Mouse (Mus musculus) heart, embryonic 13.5 days (tissue): ENCODE measurements around the gene AL607142.1. TPM values are rescaled to one million over a fixed set of nuclear protein-coding genes. Genes with fewer than 3 reads are reported as not detected.
A peak's percentile ranks its signal among the peaks of the same experiment; 100 is the strongest.

Experiments used
- ATAC-seq: fragments of 200-750 bp; cut with Nextera tagmentation; 2 replicates; pipeline ENCODE4 v1.8.0; 2017; ENCODE audit warnings: moderate TSS enrichment; ENCODE audit not compliant: insufficient number of reproducible peaks, low FRiP score, low TSS enrichment; ENCODE audit errors: extremely low read depth
- H3K27ac ChIP-seq: fragments of 300-500 bp; sonication (generic); replicated peaks from 2 replicates; pipeline ENCODE4 v1.5.1; 2015; ENCODE audit warnings: moderate library complexity, mild to moderate bottlenecking, inconsistent platforms
- H3K27me3 ChIP-seq: fragments of 300-500 bp; sonication (generic); replicated peaks from 2 replicates; pipeline ENCODE4 v1.6.1; 2015; ENCODE audit warnings: mild to moderate bottlenecking, inconsistent platforms
- H3K36me3 ChIP-seq: fragments of 300-500 bp; sonication (generic); 2 replicates; pipeline ENCODE4 v1.6.1; 2015; ENCODE audit warnings: mild to moderate bottlenecking, inconsistent platforms
- H3K4me1 ChIP-seq: fragments of 300-500 bp; sonication (generic); 2 replicates; pipeline ENCODE4 v1.6.1; 2015; ENCODE audit warnings: inconsistent platforms
- H3K4me2 ChIP-seq: fragments of 300-500 bp; sonication (generic); 2 replicates; pipeline ENCODE4 v1.6.1; 2015; ENCODE audit warnings: inconsistent platforms, mild to moderate bottlenecking, moderate library complexity
- H3K4me3 ChIP-seq: fragments of 300-500 bp; sonication (generic); 2 replicates; pipeline ENCODE4 v1.5.1; 2015; ENCODE audit warnings: moderate library complexity, mild to moderate bottlenecking, inconsistent platforms
- H3K9ac ChIP-seq: fragments of 300-500 bp; sonication (generic); 2 replicates; pipeline ENCODE4 v1.6.1; 2015; ENCODE audit warnings: inconsistent platforms, mild to moderate bottlenecking, moderate library complexity
- H3K9me3 ChIP-seq: fragments of 300-500 bp; sonication (generic); 2 replicates; pipeline ENCODE4 v1.6.1; 2016; ENCODE audit warnings: inconsistent platforms
- WGBS: fragments of 180-500 bp; shearing (Covaris S2); methylation state at CpG from one replicate; pipeline ENCODE4 v1.1.7; 2015; ENCODE audit warnings: mixed read lengths; 5-methylcytosine and 5-hydroxymethylcytosine counted together
- polyA plus RNA-seq: library from polyadenylated mRNA; unstranded; fragments of >200 nt; fragmentation: Nextera tagmentation; extraction: Ambion mirVana; gene quantifications from 2 replicates; pipeline ENCODE4 v1.2.1, GENCODE M21; 2015

The AL607142.1 gene
- polyA plus RNA-seq = not detected in 2 replicates

DNA sequence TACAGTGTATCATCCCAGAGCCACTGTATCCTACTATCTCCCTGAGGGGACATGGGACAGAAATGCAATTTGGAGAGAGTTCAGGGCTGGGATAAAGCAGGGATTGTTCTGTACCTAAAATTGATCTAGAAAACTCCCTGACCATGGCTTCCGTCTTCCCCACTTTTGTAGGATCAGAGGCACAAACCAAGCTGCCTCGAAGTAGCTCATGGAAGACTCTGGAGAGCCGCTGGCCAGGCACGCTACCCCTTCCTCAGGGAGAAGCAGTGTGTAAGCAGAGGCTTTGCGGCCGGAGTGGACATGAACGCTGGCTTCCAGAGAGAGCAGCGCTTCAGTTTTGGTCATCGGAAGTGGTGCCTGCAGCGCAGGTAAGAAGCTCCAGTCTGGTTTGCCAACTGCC, at the start of gene AL607142.1:
Gene AL607142.1, plus strand, starts transcription at position 301 of the 400 bp plus-strand sequence.
- Histone ChIP-seq H3K9me3 (no peaks in the 10 kb centered on the region), H3K9ac (no peak within 1 kb of the TSS), H3K4me3 (no peak within 1 kb of the TSS), H3K36me3 (no peaks in the 10 kb centered on the region), H3K27ac (no peak within 1 kb of the TSS), H3K4me1 (peaks cover 17% of the 10 kb centered on the region), H3K4me2 (no peak within 1 kb of the TSS), H3K27me3 (0 out of 2 replicates have a peak, but pooled peaks cover 3% of the 10 kb centered on the region)
- WGBS = 83% methylated on average over 10 of the region's 10 CpGs
- ATAC-seq = no peak

DNA sequence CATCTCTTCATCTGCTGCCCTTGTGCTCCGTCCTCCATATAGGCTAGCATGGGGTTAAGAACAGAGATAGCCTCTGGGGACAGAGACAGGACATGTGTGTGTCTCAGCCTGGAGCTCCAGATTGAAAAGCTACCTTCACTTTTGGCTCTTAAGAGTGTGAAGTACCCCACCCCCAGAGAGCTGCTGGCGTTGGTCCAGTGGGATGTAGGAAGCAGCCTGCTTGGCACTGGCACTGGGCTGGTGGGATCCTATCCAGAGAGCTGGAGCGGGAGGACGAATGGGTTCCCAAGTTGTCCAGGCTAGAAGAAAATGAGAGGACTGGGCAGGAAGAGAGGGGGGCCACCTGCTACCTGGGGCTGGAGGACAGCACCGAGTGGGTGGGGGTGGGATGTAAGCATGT, 46.4 kb upstream of the AL607142.1 start:
- Histone ChIP-seq H3K9ac (no peak overlapping the region), H3K4me1 (no peaks in the 10 kb centered on the region)

DNA sequence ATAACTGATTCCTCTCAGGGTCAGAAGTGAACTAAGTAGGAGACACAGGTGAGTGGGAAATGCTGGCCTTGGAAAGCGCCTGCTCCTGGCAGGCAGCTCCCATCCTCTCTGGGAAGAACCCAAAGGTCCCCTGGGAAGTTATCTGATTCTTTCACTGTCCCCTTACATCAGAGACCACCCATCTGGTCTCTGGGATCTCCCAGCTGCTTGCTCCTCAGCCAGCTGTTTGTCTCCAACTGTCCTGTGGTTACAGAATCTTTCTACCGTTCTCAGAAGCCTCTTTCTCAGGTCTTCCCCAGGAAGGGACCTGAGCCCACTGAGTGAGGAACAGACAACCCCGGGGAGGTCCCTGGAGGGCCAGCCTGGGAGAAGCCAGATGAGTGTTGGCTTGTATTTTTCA, 42.4 kb upstream of the AL607142.1 start:
- H3K27ac ChIP-seq = no peak overlapping the region
- H3K9ac ChIP-seq = no peak overlapping the region
- H3K27me3 ChIP-seq = peaks cover 27% of the 10 kb centered on the region
- no peak overlapping the region for H3K4me3 ChIP-seq
- no peaks in the 10 kb centered on the region for H3K36me3 ChIP-seq
- no peak overlapping the region for H3K4me2 ChIP-seq
- no peak for ATAC-seq
- 48% methylated on average over 3 of the region's 3 CpGs for WGBS
- H3K9me3 ChIP-seq = no peaks in the 10 kb centered on the region
- peaks cover 8% of the 10 kb centered on the region for H3K4me1 ChIP-seq

More for the DNA sequence above, 46.4 kb upstream of the AL607142.1 start:
- Histone ChIP-seq H3K4me2 (no peak overlapping the region), H3K9me3 (no peaks in the 10 kb centered on the region), H3K27ac (no peak overlapping the region), H3K27me3 (peaks cover 27% of the 10 kb centered on the region), H3K36me3 (no peaks in the 10 kb centered on the region), H3K4me3 (no peak overlapping the region)
- 65% methylated on average over 5 of the region's 5 CpGs for WGBS
- no peak for ATAC-seq

DNA sequence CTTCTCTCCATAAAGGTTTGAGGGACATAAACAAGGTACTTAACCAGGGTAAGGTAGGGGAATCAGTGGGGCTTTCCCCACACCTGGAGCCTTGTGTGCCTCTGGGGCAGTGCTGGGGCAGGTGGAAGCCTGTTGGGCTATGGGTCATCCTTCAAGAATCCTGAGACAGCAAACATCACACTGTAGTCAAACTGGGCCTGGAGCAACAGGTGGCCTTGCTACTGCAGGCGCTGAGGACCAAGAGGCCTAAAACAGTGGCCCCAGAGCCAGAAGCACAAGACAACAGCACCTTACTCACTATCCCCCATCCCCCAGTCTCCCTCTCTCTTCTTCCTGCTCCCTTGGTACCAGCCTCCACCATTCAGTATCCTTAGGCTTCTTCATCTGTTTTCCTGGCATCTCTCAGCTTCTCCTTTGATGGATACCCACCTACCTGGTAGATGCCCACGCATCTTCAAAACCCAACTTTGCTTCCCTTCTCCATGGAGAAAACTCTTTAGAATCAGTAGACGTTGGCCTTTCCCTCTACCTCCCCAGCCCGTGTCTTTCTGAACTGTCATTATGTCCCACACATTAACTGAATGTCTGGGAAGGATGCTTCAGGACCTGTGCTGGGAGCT, 41.5 kb upstream of the AL607142.1 start:
- 81% methylated on average over 4 of the region's 4 CpGs for WGBS
- H3K4me1 ChIP-seq = peaks cover 8% of the 10 kb centered on the region
- H3K36me3 ChIP-seq = no peaks in the 10 kb centered on the region
- H3K4me3 ChIP-seq = no peak overlapping the region
- no peaks in the 10 kb centered on the region for H3K9me3 ChIP-seq
- H3K27me3 ChIP-seq = peaks cover 28% of the 10 kb centered on the region
- H3K9ac ChIP-seq = no peak overlapping the region
- no peak overlapping the region for H3K27ac ChIP-seq
- ATAC-seq = no peak
- H3K4me2 ChIP-seq = no peak overlapping the region

DNA sequence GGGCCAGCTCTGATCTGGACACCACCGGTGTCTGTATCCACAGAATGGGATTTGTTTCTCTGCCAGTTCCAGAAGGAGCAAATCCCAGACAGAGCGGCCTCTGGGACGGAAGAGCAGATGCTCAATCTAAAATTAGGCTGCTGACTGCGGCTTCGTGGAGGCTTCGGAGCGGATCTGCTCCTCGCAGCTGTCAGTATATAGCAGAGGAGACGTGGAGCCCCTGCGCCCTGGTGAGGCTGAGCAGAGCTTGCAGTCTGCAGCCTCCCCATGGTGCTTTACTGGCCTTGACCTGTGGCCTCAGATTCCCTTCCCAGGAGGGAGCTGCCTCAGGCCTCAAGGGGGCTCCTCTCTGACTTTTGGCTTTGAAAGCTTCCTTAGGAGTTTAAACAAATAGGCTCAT, 40.7 kb upstream of the AL607142.1 start:
- Histone ChIP-seq H3K4me1 (peaks cover 8% of the 10 kb centered on the region), H3K27me3 (peaks cover 31% of the 10 kb centered on the region), H3K4me2 (no peak overlapping the region), H3K9ac (peak overlapping the region; percentile 44; the same call in 1 of the 2 replicates), H3K9me3 (no peaks in the 10 kb centered on the region), H3K36me3 (no peaks in the 10 kb centered on the region), H3K4me3 (no peak overlapping the region), H3K27ac (no peak overlapping the region)
- WGBS = 25% methylated on average over 10 of the region's 10 CpGs
- no peak for ATAC-seq

DNA sequence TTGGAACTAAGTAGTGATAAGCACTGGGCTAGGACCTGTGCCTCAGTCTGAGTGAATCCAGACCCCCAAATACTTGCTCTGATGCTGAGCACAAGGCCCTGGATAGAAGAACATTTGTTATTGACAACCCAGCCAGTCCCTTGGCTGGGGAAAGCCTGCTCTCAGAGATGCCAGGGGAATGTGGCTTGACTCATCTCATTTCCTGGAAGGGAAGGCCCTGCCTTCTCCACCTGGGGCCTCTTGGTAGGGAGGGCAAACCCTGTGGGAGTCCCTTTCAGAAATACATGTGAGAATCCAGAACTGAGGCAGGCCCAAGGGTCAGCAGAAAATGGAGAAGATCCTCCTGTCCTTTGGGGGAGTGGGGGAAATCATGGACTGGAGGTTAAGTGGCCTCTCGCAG, 37.1 kb upstream of the AL607142.1 start:
- Histone ChIP-seq H3K4me3 (no peak overlapping the region), H3K4me2 (no peak overlapping the region), H3K9ac (no peak overlapping the region), H3K27ac (no peak overlapping the region), H3K4me1 (peaks cover 13% of the 10 kb centered on the region), H3K27me3 (peaks cover 39% of the 10 kb centered on the region), H3K9me3 (no peaks in the 10 kb centered on the region), H3K36me3 (no peaks in the 10 kb centered on the region)
- 86% methylated on average over 1 of the region's 1 CpGs for WGBS
- ATAC-seq = no peak

DNA sequence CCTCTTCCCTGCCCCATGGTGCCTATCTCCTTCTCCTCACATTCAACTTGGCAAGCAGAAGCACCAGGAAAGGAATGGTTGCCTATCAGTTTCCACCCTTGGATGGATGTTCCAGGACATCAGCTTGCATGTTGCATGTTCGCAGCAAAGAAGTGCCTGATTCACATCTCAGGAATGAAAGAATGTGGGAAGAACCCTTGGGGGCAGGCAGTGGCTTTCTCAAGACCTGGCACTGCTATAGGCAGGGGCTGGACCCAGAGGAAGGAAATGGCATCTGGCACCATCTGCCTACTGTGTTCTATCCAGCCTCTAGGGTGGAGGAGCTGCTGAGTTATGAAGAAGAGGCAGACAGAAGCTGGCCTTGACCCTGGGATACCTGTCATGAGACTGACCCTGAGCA, 34.9 kb upstream of the AL607142.1 start:
- H3K36me3 ChIP-seq = no peaks in the 10 kb centered on the region
- H3K27ac ChIP-seq = no peak overlapping the region
- 59% methylated on average over 1 of the region's 1 CpGs for WGBS
- H3K9ac ChIP-seq = no peak overlapping the region
- H3K4me2 ChIP-seq = no peak overlapping the region
- peaks cover 14% of the 10 kb centered on the region for H3K4me1 ChIP-seq
- no peaks in the 10 kb centered on the region for H3K9me3 ChIP-seq
- H3K27me3 ChIP-seq = peaks cover 47% of the 10 kb centered on the region
- no peak overlapping the region for H3K4me3 ChIP-seq
- no peak for ATAC-seq

DNA sequence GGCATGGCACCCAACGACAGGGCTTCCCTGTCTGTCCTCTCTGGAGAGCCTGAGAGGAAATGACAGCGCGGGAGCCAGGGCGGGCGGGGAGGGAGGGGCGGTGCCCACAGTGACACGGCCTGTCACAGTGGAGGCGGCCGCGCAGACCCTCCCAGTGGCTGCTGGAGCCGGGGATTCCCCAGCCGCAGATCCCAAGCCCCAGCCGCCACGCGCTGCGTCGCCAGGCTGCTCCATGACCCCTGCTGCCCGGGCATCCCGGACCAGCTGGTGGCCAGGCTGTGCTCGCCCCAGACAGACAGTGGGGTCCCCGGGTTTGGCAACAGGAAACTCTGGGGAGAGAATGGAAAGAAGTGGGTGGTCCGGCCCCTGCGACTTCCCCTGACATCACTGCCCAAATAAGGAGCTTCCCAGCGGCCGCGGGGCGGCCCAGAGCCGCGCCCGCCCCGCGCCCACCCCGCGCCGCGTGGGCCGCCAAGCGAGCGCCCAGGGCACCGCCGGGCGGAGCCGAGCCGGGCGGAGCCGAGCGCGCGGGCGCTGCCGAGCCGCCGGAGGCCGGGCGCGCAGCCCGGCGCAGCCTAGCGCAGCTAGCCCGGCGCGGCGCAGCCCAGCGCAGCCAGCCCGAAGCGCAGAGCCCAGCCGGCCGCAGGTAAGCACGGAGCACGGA, 32.3 kb upstream of the AL607142.1 start:
- peaks cover 14% of the 10 kb centered on the region for H3K4me1 ChIP-seq
- no peaks in the 10 kb centered on the region for H3K36me3 ChIP-seq
- WGBS = under 1% methylated on average over 45 of the region's 70 CpGs
- H3K4me2 ChIP-seq = peak overlapping the region; percentile 99
- H3K9me3 ChIP-seq = no peaks in the 10 kb centered on the region
- H3K27ac ChIP-seq = 0 out of 2 replicates have a peak overlapping the region, but pooled peaks have one; percentile 6
- H3K27me3 ChIP-seq = peaks cover 72% of the 10 kb centered on the region
- ATAC-seq = peak; percentile 72
- peak overlapping the region; percentile 70 for H3K4me3 ChIP-seq
- H3K9ac ChIP-seq = peak overlapping the region; percentile 83

DNA sequence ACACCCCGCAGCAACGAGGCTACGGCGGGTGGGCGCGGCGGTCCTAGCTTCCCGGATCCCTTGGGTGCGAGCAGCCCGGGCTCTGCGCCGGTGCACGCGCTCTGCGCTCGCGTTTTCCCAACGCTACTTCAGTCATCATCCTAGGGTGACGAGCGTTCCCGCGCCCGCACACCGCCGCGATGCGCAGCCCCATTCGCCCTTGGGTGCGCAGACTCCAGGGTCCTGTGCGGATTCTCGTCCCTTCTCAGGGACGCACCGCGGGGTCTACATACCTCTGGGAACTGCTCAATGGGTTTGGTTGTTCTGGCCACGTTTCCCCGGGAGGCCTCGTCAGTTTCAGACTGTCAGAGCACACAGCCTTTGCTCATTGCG, 31.8 kb upstream of the AL607142.1 start:
- H3K4me1 ChIP-seq = peaks cover 14% of the 10 kb centered on the region
- peak overlapping the region; percentile 70 for H3K4me3 ChIP-seq
- under 1% methylated on average over 35 of the region's 38 CpGs for WGBS
- H3K27me3 ChIP-seq = peaks cover 72% of the 10 kb centered on the region
- no peak for ATAC-seq
- H3K4me2 ChIP-seq = peak overlapping the region; percentile 99
- no peaks in the 10 kb centered on the region for H3K36me3 ChIP-seq
- H3K27ac ChIP-seq = no peak overlapping the region
- H3K9ac ChIP-seq = peak overlapping the region; percentile 83
- H3K9me3 ChIP-seq = no peaks in the 10 kb centered on the region

DNA sequence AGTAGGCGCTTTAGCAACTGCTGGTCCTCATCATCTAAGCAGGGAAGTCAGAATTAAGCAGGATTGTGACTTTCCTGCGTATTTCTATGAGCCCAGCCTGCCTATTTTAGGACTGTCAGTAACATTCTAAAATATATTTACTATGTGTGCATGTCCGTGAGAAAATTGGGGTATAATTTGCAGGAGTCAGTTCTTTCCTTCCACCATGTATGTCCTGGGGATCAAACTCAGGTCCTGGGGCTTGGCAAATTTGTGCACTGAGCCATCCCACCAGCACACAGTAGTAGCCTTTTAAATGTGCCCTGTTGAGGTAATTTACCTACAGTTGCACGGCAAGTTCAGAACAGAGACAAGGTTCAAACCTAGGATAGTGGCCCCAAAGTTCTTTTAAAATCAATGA, 28.5 kb upstream of the AL607142.1 start:
- Histone ChIP-seq H3K9ac (no peak overlapping the region), H3K27me3 (peaks cover 64% of the 10 kb centered on the region), H3K27ac (no peak overlapping the region), H3K4me3 (no peak overlapping the region), H3K4me1 (peaks cover 14% of the 10 kb centered on the region), H3K36me3 (no peaks in the 10 kb centered on the region), H3K9me3 (no peaks in the 10 kb centered on the region), H3K4me2 (no peak overlapping the region)
- WGBS = 77% methylated on average over 4 of the region's 4 CpGs
- ATAC-seq = no peak

DNA sequence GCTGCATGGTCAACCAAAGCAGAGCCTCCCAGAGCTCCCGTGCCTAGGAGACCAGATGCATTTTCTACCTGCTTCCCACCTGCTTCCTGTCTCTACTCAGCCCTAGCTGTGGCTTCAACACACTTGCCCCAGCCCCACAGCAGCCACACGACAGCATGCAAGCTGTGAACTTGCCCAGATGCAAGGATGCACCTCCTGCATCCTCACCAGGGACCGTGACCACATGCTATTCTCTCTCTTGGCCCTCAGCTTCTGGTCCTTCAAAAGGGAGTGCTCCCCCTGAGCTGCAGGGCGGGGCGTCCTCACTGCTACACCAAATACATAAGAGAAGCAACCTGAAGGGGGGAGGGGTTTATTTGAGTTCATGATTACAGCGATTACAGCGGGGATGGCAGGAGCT, 27.8 kb upstream of the AL607142.1 start:
- Histone ChIP-seq H3K9ac (no peak overlapping the region), H3K27me3 (peaks cover 58% of the 10 kb centered on the region), H3K36me3 (no peaks in the 10 kb centered on the region), H3K4me1 (peaks cover 13% of the 10 kb centered on the region), H3K9me3 (no peaks in the 10 kb centered on the region), H3K27ac (no peak overlapping the region), H3K4me2 (no peak overlapping the region), H3K4me3 (no peak overlapping the region)
- ATAC-seq = no peak
- WGBS = 44% methylated on average over 7 of the region's 7 CpGs

DNA sequence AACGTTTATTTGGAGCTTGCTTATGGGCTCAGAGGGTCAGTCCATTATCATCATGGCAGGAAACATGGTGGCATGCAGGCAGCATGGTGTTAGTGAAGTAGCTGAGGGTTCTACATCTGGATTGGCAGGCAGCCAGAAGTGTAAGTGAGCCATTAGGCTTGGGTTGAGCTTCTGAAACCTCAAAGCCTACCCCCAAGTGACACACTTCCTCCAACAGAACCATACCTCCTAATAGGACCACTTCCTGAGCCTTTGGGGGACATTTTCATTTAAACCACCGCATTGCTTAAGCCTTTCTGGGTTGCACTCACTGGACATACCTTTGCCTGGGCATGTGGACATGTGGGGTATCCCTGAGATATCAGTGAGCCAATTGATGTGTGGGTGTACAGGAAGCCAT, 23.3 kb upstream of the AL607142.1 start:
- 65% methylated on average over 2 of the region's 2 CpGs for WGBS
- H3K9ac ChIP-seq = no peak overlapping the region
- H3K27me3 ChIP-seq = peaks cover 24% of the 10 kb centered on the region
- no peak overlapping the region for H3K4me3 ChIP-seq
- no peaks in the 10 kb centered on the region for H3K9me3 ChIP-seq
- no peak overlapping the region for H3K4me2 ChIP-seq
- H3K27ac ChIP-seq = no peak overlapping the region
- H3K4me1 ChIP-seq = peaks cover 11% of the 10 kb centered on the region
- no peaks in the 10 kb centered on the region for H3K36me3 ChIP-seq
- no peak for ATAC-seq
